Mouse (Mus musculus) gastrocnemius, adult 2 months (tissue): ENCODE results near the gene Ovca2. TPM values are rescaled to one million over a fixed set of nuclear protein-coding genes. Genes with fewer than 3 reads are reported as not detected.

Experiments used
- DNase-seq: peaks from one replicate; pipeline ENCODE4 v3.0.0; 2022
- H3K27ac ChIP-seq: fragments of 200-600 bp; 2 replicates; pipeline ENCODE4 v1.8.1; 2022; ENCODE audit warnings: mild to moderate bottlenecking
- H3K4me3 ChIP-seq: fragments of 200-600 bp; 2 replicates; pipeline ENCODE4 v1.8.1; 2022; ENCODE audit warnings: mild to moderate bottlenecking, moderate library complexity
- CTCF ChIP-seq: fragments of 200-600 bp; IDR thresholded peaks from 2 replicates; pipeline ENCODE4 v1.8.1; 2022; ENCODE audit warnings: antibody characterized with exemption, mild to moderate bottlenecking, moderate library complexity
- intact Hi-C: fragments of 180-260 bp; cut with DNase I; formaldehyde crosslinking; loops from one replicate; pipeline ENCODE4 v1.15.1; 2025
- total RNA-seq, 2 experiments: library from RNA; stranded (reverse); gene quantifications; 2 replicates each; pipeline ENCODE4 v1.2.3; 2021

Gene Ovca2
- total RNA-seq, 2 experiments from 2014 or later = 2.5 to 3.6 TPM

- intact Hi-C loops = no loop called here
- no peak overlapping the region for H3K4me3 ChIP-seq
- no peak for DNase-seq
- TF ChIP-seq CTCF = no peak
- H3K27ac ChIP-seq = no peak overlapping the region
These were observed 30.7 kb upstream of the Ovca2 start for GRCm38 (mm10) chr11:75209363-75209762.

GRCm38 (mm10) chr11:75206347-75206746 is 27.7 kb upstream of the Ovca2 start:
- intact Hi-C loops = no loop called here
- H3K4me3 ChIP-seq = no peak overlapping the region
- no peak for TF ChIP-seq CTCF
- DNase-seq = no peak
- H3K27ac ChIP-seq = no peak overlapping the region

DNA sequence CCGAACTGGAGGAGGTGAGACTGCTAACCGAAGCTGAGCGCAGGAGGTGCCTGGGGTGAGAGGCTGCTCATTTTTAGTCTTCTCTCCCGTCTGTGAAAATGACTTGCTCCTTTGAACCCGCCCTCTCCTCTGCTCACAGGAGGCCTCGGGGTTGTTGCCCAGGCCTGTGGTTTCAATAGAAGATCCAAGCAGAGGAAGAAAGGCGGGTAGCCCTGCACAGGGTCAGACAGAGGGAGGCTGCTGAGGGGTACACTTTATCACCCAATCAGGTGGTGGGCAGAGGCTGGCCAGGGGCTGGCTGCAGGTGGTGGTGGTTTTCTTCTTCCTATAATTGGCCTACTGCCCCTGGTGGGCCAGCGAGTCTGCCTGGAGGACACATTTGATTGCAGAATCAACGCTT is 25.8 kb upstream of the Ovca2 start:
- no peak for DNase-seq
- intact Hi-C loops = no loop called here
- Histone ChIP-seq H3K4me3 (no peak overlapping the region), H3K27ac (no peak overlapping the region)
- TF ChIP-seq CTCF = no peak

DNA sequence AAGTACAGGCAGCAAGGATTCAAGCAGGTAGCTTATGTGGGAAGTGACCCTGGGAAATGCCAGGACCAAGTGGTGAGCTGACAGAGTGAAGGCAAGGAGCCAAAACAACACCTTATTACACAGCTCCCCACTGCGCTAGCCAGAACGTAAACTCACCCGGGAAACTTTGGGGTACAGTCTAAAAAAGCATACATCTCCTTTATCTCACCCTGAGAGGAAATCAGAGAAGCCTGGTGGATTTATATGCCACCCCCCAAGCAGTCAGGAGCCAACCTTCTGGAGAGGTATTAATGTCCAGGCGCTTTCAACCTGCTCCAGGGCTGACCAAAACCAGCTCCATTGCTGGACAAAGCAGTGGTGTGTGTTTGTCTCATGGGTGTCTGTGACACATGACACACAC is 25.3 kb upstream of the Ovca2 start:
- TF ChIP-seq CTCF = no peak
- H3K4me3 ChIP-seq = no peak overlapping the region
- intact Hi-C loops = no loop called here
- DNase-seq = no peak
- H3K27ac ChIP-seq = no peak overlapping the region

DNA sequence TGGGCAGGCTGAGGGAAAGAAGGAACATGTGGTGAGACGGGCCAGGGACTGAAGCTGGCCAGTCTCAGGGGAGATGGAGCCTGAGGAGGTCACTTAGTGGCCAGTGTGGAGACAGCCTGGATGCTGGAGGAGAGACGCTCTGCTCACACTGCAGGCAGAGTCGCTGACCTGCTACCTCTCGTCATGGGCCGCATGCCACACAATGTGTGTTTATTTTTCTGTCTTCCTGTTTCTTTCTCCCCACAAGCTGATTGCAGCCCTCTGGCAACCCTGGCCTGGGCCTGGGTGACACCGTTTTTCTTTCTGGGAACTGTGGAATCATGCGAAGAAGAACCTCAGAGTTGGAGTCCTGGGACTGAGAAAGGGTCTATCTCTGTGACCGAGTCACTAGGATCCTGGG is 23.1 kb upstream of the Ovca2 start:
- TF ChIP-seq CTCF = no peak
- Histone ChIP-seq H3K4me3 (no peak overlapping the region), H3K27ac (no peak overlapping the region)
- no peak for DNase-seq
- intact Hi-C loops = no loop called here

DNA sequence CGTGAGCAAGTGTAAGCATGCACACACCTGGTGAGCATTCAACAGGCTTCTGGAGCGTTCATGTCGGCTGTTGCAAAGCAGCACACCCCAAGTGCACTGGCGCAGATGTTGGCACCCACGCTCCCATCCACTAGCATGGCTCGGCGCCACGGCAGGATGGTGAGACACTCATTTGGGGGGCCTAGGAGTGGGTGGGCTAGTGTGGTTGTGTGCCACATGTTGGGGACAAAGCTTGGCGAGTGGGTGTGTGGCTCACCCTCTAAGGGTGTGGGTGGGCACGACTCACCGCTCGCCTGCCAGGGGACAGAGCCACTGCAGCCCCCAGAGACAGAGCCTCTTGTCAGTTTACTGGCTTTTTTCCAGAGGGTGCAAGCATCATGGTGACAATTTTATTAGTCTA is 22.3 kb upstream of the Ovca2 start:
- intact Hi-C loops = no loop called here
- H3K4me3 ChIP-seq = no peak overlapping the region
- no peak for TF ChIP-seq CTCF
- DNase-seq = no peak
- no peak overlapping the region for H3K27ac ChIP-seq

DNA sequence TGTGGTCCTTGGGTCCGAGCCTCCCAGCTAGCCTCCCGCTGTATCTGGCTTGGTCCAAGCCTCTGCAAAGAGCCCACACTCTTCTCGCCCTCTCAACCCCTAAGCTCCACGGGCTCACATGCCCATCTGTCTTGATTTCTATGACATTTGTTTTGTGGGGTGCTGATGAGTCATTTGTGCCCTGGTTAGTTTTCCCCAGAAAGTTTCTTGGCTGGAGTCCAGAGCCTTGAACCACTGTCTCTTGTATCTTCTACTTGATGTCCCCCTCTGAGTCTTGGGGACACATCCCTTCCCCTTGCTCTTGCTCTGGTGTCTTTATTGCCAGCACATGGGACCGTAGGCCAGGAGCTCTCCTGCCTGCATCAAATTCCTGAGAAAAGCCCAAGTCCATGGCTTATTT is 21.3 kb upstream of the Ovca2 start:
- intact Hi-C loops = no loop called here
- no peak for DNase-seq
- Histone ChIP-seq H3K4me3 (no peak overlapping the region), H3K27ac (no peak overlapping the region)
- TF ChIP-seq CTCF = no peak

DNA sequence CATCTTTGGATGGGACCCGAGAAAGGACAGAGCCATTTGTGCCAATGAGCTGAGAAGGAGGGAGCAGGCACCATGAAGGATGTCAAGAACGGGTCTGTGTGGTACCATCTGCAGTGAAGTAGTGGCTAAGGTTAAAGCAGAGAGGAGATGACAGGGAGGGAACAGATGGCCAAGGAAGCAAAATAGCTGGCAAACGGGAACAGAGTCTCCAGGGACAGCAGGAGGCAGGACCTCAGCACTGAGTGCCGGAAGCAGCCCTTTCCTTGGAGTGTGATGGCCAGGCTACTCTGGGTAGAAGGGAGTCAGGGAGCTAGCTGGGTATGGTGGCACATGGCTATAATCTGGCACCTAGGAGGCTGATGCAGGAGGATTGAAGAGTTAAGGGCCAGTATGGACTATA is 20.2 kb upstream of the Ovca2 start:
- no peak overlapping the region for H3K27ac ChIP-seq
- H3K4me3 ChIP-seq = no peak overlapping the region
- intact Hi-C loops = no loop called here
- no peak for DNase-seq
- no peak for TF ChIP-seq CTCF

- no peak overlapping the region for H3K4me3 ChIP-seq
- no peak for TF ChIP-seq CTCF
- no peak overlapping the region for H3K27ac ChIP-seq
- intact Hi-C loops = no loop called here
- no peak for DNase-seq
These were observed 19.3 kb upstream of the Ovca2 start for GRCm38 (mm10) chr11:75197956-75198355.

- no peak for TF ChIP-seq CTCF
- Histone ChIP-seq H3K4me3 (no peak overlapping the region), H3K27ac (no peak overlapping the region)
- intact Hi-C loops = no loop called here
- no peak for DNase-seq
These were observed 17.5 kb upstream of the Ovca2 start for GRCm38 (mm10) chr11:75196131-75196530.

- DNase-seq = peak; percentile 65
- H3K27ac ChIP-seq = no peak overlapping the region
- intact Hi-C loops = no loop called here
These were observed 16.3 kb upstream of the Ovca2 start for GRCm38 (mm10) chr11:75194850-75195461.

DNA sequence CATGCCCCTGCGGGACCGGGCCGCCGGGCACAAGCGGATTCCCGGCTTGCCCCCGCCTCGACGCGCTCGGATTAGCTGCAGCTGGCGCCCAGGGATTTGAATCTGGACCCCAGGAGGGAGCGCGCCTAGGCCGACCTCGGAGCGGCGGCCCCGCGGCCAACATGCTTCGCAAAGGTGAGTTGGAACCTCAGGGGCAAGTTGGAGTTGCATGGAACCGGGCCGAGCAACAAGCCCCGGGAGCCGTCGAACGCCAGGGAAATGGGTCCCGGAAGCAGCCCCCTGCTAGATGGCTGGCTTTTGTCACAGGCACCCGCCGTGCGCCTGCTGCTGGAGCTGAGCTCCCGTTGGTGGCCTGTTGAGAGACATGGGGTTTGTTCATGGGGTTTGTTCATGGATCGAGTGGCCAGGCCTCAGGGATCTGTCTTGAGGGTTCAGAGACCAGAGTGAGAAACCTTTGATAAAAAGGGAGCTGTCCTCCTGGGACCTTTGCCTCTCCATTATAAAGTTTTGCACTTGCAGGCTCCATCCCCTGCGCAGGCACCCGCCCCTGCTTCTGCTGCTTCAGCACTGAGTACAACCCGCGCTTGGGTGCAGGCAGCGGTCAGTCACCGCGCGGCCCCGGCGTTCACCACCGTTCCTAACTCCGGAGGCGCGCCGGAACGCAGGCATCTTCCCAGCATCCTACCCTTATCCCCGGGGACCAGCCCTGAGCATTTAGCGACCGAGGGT is 15.7 kb upstream of the Ovca2 start:
- H3K27ac ChIP-seq = peak overlapping the region; percentile 73
- peak overlapping the region; percentile 75 for H3K4me3 ChIP-seq
- TF ChIP-seq CTCF = no peak
- peak; percentile 39 for DNase-seq
- intact Hi-C loops = no loop called here

More at GRCm38 (mm10) chr11:75194850-75195461, 16.3 kb upstream of the Ovca2 start:
- peak overlapping the region; percentile 75 for H3K4me3 ChIP-seq
- peak; percentile 21; the same call in 1 of the 2 replicates for TF ChIP-seq CTCF

- intact Hi-C loops = no loop called here
- TF ChIP-seq CTCF = no peak
- Histone ChIP-seq H3K4me3 (peak within 1 kb of the TSS; percentile 75), H3K27ac (peak within 1 kb of the TSS; percentile 73)
- DNase-seq = peak; percentile 80
These were observed 14.8 kb upstream of the Ovca2 start, which contains the start of gene Rtn4rl1 for GRCm38 (mm10) chr11:75193256-75194071. Gene Rtn4rl1 (plus strand): TSS chr11:75193783.
